Mouse (Mus musculus) mouse embryonic stem cell (cell line): ENCODE measurements around the gene Glt1d1.

Source experiments
- in situ Hi-C, 2 experiments: fragments of 300-500 bp; cut with MboI; formaldehyde crosslinking; loops; 1 replicate in 1 of 2; 3 replicates in 1 of 2; pipeline ENCODE4 v1.14.3; 2019 to 2020; ENCODE audit warnings: low sequenced_read_pairs in 2 of 2, low pct_unique_long_range_greater_than_20kb in 1 of 2, mixed read lengths in 1 of 2; ENCODE audit not compliant: unreplicated experiment in 1 of 2

Glt1d1 gene

GRCm38 (mm10) chr5:127632167-127633145 is at the start of gene Glt1d1, which contains the start of gene Slc15a4:
Gene Glt1d1 (plus strand): TSS chr5:127632262.
Gene Slc15a4 (minus strand): TSS chr5:127632897.
- in situ Hi-C loops, result no loop called here

GRCm38 (mm10) chr5:127583658-127584057 is 48.4 kb upstream of the Glt1d1 start:
- in situ Hi-C loops, result loop anchor here in 1 of 2 experiments (25.0 kb wide), 1 partner anchor 354 kb away; no protein-coding TSS in a partner anchor

DNA sequence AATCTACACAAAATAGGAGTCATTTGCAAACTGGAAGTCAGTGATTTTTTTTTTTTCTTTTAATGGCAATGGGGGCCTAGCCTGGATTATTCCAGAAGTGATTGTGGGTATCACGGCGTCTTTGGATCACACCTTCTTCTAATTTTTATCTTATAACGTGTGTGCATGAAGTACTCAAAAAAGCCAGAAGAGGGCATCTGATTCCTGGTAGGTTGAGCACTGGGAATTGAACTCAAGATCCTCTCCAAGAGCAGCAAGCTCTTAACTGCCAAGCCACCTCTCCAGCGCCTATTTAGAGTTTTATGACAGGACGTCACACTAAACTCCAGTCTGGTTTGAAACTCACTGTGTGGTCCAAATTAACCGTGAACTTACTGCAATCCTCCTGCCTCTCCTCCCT is 44.2 kb upstream of the Glt1d1 start:
- in situ Hi-C loops, result loop anchor here in 1 of 2 experiments (25.0 kb wide), 1 partner anchor 349 kb away; no protein-coding TSS in a partner anchor

DNA sequence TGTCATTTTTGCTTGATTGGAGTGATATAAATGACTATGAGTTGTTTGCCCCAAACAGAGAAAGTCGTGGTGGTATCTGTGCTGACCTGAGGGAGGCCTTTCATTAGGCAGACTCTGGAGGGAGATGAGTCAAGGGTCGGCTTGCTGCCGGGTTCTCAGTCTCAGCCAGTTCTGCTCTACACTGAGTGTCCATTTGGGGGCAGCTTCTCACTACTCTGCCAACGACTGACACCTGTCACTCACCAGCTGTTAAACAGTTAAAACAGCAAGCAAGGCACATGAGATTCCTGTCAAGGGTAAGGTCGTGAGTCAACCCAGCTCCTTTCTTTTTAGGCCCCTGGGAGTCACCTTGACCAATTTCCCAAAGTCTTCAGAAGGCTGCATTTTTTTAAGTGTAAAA is 39.7 kb upstream of the Glt1d1 start:
- in situ Hi-C loops, result loop anchor here in 1 of 2 experiments (25.0 kb wide), 1 partner anchor 345 kb away; no protein-coding TSS in a partner anchor

DNA sequence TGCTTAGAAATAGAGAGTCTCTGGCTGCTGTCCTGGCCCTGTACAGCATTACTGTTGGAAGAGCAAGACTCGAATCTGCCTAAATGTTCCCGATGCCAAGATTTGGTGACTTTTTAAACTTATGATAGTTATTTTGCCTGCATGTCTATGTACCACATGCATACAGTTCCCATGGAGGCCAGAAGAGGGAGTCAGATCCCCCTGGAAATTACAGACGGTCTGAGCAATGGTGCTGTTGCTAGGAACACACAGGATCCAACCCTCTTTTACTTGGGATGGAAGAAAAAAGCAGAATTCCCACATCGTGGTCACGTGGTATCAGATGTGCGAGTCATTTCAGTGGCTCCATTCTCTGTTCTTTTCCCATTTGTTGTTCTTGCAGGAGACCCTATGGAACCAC is 39.2 kb upstream of the Glt1d1 start:
- in situ Hi-C loops, result loop anchor here in 1 of 2 experiments (25.0 kb wide), 1 partner anchor 344 kb away; no protein-coding TSS in a partner anchor

DNA sequence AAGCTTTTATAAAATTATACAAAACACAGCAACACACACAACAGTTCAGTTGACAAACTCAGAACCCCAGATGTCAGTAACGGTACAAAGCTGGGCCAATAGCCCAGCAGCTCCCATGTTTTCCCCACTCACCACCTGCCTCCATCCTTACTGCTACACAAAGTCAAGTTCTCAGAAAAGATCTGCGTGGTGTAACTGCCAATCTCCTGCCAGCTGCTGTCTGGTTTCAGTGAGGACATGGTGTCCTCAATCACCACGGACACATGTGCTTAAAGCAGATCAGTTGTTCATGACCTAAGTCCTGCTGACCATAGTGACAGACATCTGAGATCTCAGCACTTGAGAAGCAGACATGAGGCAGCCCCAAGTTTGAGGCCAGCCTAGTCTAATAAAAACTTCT is 36.4 kb upstream of the Glt1d1 start:
- in situ Hi-C loops, result loop anchor here in 1 of 2 experiments (25.0 kb wide), 1 partner anchor 342 kb away; no protein-coding TSS in a partner anchor

DNA sequence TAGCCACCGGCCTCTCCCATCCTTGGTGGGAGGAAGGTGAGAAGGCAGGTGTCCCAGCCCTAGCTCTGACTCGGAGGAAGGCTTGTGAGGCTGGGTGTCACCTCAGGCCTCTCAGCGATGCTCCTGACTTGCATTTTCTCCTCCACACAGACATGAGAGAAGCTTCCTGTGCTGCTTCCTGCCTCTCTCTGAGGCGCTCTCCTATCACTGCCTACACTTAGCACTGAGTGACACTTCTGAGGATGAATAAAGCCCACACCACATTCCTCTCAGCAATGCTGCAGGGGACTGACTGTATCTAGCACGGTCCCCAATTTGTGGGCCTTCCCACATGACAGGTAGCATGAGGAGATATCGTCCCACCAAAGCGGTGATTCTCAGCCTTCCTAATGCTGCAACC is 35.2 kb upstream of the Glt1d1 start:
- in situ Hi-C loops, result loop anchor here in 1 of 2 experiments (25.0 kb wide), 1 partner anchor 340 kb away; no protein-coding TSS in a partner anchor

- in situ Hi-C loops, result no loop called here
Observed at GRCm38 (mm10) chr5:127602996-127603395, 29.1 kb upstream of the Glt1d1 start.

DNA sequence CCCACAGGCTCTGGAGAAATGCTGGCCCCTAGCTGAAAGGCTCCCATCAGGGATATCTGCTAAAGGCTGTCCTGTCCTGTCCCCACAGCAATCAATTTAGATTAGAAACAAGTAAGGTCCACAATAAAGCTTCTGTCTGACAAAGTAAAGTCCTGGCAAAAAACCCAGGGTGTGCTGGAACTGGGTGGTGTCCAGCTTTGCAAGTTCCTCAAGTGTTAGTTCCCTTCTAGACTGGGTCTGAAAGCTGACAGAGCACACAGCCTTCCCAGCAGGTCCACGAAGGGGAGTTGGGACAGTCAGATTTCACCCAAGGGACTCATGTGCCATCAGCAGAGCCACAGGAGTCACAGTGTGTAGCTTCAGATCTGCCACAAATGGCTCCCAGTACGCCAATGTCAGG is 24.6 kb upstream of the Glt1d1 start:
- in situ Hi-C loops, result no loop called here

- in situ Hi-C loops, result no loop called here
Observed at GRCm38 (mm10) chr5:127609191-127609714, 22.8 kb upstream of the Glt1d1 start.

DNA sequence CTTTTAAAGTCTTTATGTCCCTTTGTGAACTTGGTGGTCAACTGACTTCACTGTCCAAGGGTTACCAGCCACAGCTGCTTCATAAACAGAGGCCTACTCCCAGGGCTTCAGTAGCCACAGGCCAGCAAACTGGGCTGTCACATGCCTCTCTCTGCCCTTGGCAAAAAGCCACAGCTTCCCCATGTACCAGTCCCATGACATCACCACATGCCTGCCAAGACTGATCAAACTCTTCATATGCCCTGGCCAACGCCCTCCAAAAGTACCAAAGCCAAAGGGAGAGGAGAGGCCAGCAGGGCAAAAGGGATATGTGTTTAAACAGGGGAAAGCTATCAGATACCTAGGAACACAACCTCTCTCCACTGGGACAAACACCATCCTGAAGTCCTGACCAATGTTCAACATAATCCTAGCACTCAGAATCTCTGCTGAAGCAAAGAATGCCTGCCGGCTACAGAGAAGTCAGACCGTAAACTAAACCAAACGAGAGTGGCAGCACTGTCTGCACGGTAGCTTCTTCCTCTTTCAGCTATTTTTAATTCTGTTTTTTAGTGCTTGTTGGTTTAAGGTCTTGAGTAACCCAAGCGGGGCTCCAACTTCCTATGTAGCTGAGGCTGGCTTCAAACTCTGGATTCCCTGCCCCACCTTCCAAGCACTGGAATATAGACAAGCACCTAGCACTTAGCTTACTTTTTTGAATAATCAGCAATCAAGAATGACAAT is 21.1 kb upstream of the Glt1d1 start:
- in situ Hi-C loops, result no loop called here

DNA sequence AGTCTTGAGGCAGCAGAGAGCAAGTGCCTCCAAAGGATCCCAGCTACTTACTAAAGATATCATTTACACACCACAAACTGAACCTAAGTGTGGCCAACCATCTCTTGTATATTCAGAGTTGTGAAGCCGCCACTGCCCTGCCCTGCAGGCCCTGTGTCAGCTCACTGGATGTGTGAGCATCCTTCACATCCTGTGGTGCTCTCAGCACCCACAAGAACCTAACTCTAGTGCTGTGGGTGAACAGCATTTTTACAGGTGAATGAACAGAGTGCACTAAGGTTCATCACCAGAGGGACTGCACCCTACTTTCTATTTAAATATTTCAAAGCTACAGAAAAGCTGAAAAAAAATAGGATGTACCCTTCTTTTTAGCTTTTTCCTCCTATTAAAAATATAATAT is 20.2 kb upstream of the Glt1d1 start:
- in situ Hi-C loops, result no loop called here

DNA sequence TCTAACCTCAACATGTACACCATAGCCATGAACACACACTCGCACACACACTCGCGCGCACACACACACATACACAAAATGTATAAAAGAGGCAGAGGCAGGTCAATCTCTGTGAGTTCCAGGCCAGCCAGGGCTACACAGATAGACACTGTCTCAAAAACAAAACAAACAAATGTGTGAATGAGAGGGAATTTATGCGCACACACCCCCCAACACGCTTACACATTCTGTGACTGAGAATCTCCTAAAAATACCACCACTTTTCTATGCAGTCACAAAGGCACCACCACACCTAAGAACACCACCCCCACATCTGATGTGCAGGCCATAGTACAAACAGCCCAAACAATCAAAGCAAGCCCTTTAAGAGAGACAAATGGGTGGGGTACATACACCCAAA is 19.7 kb upstream of the Glt1d1 start:
- in situ Hi-C loops, result no loop called here

DNA sequence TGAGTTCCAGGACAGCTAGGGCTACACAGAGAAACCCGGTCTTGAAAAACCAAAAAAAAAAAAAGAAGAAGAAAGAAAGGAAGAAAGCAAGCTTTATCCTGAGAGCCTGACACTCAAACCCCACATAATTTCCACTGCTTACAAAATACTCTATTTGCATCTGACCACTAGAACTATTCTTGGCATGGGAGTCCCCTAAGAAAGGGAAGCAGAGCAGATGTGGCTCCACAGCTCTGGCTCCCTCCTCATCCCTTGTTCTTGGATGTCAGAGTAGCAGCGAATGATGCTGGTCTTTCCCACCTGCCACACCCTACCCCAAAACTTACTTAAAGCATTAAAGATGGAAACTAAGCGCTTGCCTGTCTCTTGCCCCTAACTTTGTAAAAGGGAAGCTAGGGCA is 16.6 kb upstream of the Glt1d1 start:
- in situ Hi-C loops, result no loop called here

- in situ Hi-C loops, result no loop called here
Observed at GRCm38 (mm10) chr5:127616151-127616550, 15.9 kb upstream of the Glt1d1 start.

DNA sequence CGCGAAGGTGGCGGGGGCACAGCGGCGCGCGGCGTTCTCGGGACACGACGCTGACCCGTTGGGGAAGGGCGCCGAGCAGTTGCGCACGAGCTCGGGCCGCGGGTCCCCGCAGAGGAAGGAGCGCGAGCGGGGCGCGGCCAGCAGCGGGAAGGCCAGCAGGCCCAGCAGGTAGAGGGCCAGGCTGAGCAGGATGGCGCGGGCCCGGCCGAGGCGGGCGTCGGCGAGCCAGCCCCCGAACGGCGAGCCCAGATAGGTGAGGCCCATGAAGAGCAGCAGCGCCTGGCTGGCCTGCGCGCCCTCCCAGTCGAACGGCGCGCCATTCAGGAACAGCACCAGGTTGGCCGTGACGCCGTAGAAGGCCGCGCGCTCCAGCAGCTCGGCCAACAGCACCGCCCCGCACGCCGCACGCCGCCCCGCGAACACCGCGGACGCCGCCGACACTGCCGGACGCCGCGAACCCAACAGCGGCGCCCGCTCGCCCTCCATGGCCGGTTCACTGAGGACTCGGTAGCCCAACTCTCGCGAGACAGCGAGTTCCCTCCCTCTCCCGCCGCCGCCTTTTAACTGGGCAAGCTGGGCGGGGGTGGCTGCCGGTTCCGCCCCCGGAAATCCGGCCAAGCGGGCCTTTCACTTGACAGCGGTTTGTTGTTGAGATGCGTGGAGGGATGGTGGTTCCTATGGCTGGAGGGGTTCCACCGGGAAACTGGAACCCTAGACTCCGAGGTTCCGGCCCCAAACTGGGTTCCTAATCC is 15.0 kb upstream of the Glt1d1 start:
- in situ Hi-C loops, result no loop called here

- in situ Hi-C loops, result no loop called here
Observed at GRCm38 (mm10) chr5:127618834-127619233, 13.2 kb upstream of the Glt1d1 start.

DNA sequence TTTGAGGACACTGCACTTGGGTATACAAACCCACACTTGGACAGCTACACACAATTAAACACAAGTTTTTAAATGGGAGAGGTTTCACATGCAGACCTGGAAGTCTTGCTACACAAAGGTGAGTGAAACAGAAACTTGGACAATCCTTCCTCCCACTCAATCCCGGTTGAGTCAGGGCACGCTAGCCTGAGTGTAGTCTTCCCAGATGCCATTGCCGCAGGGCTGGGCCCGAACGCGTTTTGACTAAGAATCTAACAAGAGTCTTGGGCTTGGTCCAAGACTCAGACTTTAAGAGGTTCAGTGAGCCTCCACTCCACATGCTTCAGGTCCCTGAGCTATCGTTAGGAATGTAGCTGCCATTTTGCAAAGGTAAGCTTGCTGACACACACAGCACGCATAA is 11.7 kb upstream of the Glt1d1 start:
- in situ Hi-C loops, result no loop called here
